Mouse (Mus musculus) spleen, embryonic (tissue): Measurements from ENCODE around the gene Gm13278.
"Not testable (repeated sequence)": the region's sequence is repeated elsewhere in the genome, so short reads cannot be mapped to it uniquely, and the experiment has no call there.

Source experiments
- CTCF ChIA-PET: fragments of 350-600 bp; sonication (Branson Sonifier 250); formaldehyde crosslinking; loops from one replicate; lab custom pipeline; 2022; lab: Charles Lee

The Gm13278 gene

DNA sequence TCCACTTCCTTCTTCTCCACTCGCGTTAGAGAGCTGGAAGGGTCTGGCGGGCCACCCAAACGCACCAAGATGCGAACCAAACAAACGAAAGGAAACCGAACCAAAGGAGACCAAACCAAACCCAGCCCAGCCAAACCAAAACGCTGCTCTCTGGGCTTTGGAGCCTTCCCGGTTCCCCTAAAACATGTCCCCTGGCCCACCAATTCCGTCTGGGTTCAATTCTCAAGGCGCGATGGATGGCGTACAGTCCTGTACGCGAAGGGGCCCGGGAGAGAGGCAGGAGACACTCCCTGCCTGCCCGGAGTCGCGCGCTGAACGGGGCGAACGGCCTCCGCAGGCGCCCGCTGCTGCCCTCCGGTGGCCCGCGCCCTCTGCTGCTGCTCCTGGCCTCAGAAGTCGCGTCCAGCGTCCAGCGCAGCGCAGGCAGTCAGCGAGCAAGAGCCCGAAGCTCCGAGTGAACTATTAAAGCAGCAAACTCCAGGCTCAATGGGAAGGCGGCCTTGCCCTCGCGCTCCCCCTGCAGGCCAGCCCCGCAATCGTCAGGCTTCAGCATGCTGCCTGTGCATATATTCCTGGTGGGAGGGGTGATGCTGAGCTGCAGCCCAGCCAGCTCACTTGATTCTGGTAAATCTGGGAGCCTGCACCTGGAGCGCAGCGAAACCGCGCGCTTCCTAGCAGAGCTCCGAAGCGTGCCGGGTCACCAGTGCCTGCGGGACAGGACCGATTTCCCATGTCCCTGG, 2.8 kb downstream of the Gm13278 start, which contains the start of gene Gm13275:
Gene Gm13275, plus strand, starts transcription at position 552 of the 740 bp plus-strand sequence.
- CTCF ChIA-PET = not testable (repeated sequence)

DNA sequence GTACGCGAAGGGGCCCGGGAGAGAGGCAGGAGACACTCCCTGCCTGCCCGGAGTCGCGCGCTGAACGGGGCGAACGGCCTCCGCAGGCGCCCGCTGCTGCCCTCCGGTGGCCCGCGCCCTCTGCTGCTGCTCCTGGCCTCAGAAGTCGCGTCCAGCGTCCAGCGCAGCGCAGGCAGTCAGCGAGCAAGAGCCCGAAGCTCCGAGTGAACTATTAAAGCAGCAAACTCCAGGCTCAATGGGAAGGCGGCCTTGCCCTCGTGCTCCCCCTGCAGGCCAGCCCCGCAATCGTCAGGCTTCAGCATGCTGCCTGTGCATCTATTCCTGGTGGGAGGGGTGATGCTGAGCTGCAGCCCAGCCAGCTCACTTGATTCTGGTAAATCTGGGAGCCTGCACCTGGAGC, 5.7 kb downstream of the Gm13278 start, which contains the start of gene Gm13279:
Gene Gm13279, plus strand, starts transcription at position 301 of the 400 bp plus-strand sequence.
- CTCF ChIA-PET = not testable (repeated sequence)

- CTCF ChIA-PET = not testable (repeated sequence)
Observed at GRCm38 (mm10) chr4:88799365-88799764, 8.0 kb downstream of the Gm13278 start, which contains the start of gene Gm13285. Gene Gm13285 (plus strand): TSS chr4:88799665.

DNA sequence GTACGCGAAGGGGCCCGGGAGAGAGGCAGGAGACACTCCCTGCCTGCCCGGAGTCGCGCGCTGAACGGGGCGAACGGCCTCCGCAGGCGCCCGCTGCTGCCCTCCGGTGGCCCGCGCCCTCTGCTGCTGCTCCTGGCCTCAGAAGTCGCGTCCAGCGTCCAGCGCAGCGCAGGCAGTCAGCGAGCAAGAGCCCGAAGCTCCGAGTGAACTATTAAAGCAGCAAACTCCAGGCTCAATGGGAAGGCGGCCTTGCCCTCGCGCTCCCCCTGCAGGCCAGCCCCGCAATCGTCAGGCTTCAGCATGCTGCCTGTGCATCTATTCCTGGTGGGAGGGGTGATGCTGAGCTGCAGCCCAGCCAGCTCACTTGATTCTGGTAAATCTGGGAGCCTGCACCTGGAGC, 11.6 kb downstream of the Gm13278 start, which contains the start of gene Gm13287:
Gene Gm13287, plus strand, starts transcription at position 301 of the 400 bp plus-strand sequence.
- CTCF ChIA-PET = not testable (repeated sequence)

DNA sequence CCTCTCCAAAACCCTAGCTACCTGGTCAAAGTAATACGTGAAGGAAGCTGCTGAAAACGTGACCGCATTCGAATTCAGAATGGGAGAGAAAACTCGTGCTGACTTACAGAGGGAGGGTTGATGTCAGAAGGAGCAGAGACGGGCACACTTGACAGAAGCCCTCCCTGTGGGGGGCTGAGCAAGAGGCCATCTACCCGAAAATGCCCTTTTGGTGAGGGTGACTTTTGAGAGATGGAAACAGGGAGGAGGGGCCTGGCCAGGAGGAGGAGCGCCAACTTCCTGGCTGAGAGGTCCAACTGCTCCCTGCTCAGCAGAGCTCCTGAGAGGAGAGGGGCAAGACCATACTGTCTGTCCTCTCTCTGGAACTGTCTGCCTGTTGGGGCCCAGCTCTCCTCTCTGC, 13.9 kb downstream of the Gm13278 start, which contains the start of gene Gm13288:
Gene Gm13288, plus strand, starts transcription at position 301 of the 400 bp plus-strand sequence.
- CTCF ChIA-PET = not testable (repeated sequence)

- CTCF ChIA-PET = not testable (repeated sequence)
Observed at GRCm38 (mm10) chr4:88805761-88806160, 14.4 kb downstream of the Gm13278 start.

- CTCF ChIA-PET = no interaction called here
Observed at GRCm38 (mm10) chr4:88815928-88816327, 24.6 kb downstream of the Gm13278 start, which contains the start of gene Ifna7. Gene Ifna7 (plus strand): TSS chr4:88816228.

GRCm38 (mm10) chr4:88819659-88820058, 28.3 kb downstream of the Gm13278 start, which contains the start of gene Ifna11:
Gene Ifna11 (plus strand): TSS chr4:88819959.
- CTCF ChIA-PET = no interaction called here

DNA sequence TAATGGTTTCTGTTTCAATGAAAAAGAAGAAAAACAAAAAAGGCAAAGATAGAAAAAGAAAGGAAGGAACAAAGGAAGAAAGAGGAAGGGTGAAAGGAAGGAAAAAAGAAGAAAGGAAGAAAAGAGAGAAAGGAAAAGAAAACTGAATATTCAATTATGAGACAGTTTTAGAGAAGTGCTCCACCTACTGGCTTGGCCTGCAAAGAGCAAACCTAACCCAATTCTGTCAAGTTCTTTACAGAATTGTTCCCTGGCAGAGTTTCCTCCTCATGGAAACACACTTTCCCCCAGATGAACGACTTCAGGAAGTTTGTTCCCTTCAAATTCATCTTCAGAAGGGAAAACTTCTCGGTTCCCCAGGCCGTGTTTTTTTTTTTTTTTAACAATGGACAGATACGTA, 31.6 kb downstream of the Gm13278 start:
- CTCF ChIA-PET = interaction anchor here (0.6 kb wide), 1 partner anchor 404 kb away, joined by 4 read pairs; no protein-coding TSS in a partner anchor

DNA sequence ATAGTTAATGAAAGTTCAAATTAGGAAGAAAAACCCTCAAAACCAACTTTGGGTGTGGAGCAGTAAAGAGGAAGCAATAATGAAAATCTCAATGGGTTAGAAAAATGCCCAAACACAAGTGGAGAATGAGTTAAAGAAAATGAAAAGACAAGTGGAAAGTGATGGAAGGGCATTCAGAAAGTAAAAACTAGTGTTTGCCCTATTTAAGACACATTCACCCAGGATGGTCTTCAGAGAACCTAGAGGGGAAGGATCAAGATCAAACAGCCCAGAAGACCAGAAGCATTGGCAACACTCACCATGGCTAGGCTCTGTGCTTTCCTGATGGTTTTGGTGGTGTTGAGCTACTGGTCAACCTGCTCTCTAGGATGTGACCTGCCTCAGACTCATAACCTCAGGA, 35.8 kb downstream of the Gm13278 start, which contains the start of gene Ifna6:
Gene Ifna6, plus strand, starts transcription at position 301 of the 400 bp plus-strand sequence.
- CTCF ChIA-PET = not testable (repeated sequence)

DNA sequence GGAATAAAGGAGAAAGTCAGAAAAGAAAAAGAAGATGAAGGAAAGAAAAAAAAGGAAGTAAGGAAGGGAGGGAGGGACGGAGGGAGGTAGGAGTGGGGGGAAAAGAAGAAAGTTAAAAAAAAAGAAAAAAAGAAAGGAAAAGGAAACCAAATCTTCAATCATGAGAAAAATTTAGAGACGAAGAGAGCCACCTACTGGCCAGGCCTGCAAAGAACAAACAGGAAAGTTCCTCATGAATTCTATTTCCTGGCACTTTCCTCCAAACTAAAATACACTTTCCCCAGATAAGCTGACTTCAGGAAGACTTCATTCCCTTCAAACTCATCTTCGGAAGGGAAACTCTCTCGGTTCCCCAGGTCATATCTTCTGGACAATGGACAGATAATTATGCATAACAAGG, 39.2 kb downstream of the Gm13278 start:
- CTCF ChIA-PET = no interaction called here

DNA sequence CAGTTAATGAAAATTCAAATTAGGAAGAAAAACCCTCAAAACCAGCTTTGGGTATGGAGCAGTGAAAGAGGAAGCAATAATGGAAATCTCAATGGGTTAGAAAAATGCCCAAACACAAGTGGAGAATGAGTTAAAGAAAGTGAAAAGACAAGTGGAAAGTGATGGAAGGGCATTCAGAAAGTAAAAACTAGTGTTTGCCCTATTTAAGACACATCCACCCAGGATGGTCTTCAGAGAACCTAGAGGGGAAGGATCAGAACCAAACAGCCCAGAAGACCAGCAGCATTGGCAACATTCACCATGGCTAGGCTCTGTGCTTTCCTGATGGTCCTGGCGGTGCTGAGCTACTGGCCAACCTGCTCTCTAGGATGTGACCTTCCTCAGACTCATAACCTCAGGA, 43.9 kb downstream of the Gm13278 start, which contains the start of gene Ifna5:
Gene Ifna5, plus strand, starts transcription at position 301 of the 400 bp plus-strand sequence.
- CTCF ChIA-PET = not testable (repeated sequence)

GRCm38 (mm10) chr4:88838828-88839227, 47.5 kb downstream of the Gm13278 start:
- CTCF ChIA-PET = no interaction called here

GRCm38 (mm10) chr4:88840058-88840457, 48.7 kb downstream of the Gm13278 start:
- CTCF ChIA-PET = interaction anchor here (0.6 to 0.7 kb wide), 4 partner anchors 20 to 470 kb away, joined by 3 to 6 read pairs (median 3); no protein-coding TSS in a partner anchor

- CTCF ChIA-PET = interaction anchor here (0.7 kb wide), 1 partner anchor 288 kb away, joined by 6 read pairs; no protein-coding TSS in a partner anchor
Observed at GRCm38 (mm10) chr4:88841438-88841911, 50.1 kb downstream of the Gm13278 start, which contains the start of gene Ifna4. Gene Ifna4 (plus strand): TSS chr4:88841861.
